Mouse (Mus musculus): ENCODE measurements around the gene Nphs2. TPM values are rescaled to one million over a fixed set of nuclear protein-coding genes. Genes with fewer than 3 reads are reported as not detected.
"Not testable (repeated sequence)": the region's sequence is repeated elsewhere in the genome, so short reads cannot be mapped to it uniquely, and the experiment has no call there.

Nphs2 gene
- total RNA-seq (2021) = not detected
- long read RNA-seq, experiment 1 = 0 reads
- long read RNA-seq, experiment 2 = 0 reads

- DNase-seq = peak; percentile 1 to 23
These were observed at the start of gene Nphs2 for GRCm38 (mm10) chr1:156310630-156311029. Nphs2 (plus strand) TSS chr1:156310727.

DNA sequence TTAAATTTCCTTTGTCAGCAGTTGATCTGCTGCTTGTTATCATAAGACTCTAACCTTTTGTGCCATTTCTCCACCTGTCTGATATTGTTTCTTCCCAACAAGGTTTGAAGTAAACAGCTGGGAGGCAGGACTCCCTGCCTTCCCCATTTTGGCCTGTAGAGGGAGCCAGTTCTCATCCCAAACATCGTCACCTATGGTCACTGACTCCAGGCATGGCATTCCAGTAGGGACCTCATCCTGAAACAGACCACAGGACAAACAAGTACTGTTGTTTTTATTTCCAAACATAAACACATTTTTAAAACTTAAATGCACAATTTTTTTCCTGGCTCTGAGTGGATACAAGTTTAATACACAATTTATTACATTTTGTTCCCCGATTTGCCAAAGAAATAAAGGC lies 47.2 kb upstream of the Nphs2 start:
- DNase-seq = peak; percentile 67 to 69

- DNase-seq = peak in 1 of 2 experiments; percentile 7
These were observed 46.6 kb upstream of the Nphs2 start for GRCm38 (mm10) chr1:156263946-156264345.

DNA sequence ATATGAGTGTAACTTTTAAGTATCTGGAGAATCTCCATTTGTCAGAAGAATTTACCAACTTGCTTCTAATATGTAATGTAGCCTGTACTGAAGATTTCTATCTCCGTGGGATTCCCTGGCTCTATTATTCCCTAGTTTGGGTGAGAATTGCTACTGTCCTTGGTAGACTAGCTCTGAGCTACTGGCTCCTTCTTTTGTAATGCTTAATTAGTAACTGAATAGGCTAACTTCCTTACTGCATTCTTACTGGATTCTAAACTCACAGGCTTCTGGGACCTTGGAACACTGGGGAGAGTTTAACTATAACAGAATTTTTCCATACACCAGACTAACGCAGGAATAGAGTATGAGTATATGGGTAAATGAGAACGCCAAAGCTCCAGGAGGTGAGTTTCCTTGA lies 42.0 kb upstream of the Nphs2 start:
- not testable (repeated sequence) for DNase-seq

- DNase-seq = no peak
These were observed 40.1 kb upstream of the Nphs2 start for GRCm38 (mm10) chr1:156270471-156270870.

GRCm38 (mm10) chr1:156271654-156272053 lies 38.9 kb upstream of the Nphs2 start:
- DNase-seq = no peak

GRCm38 (mm10) chr1:156273647-156274046 lies 36.9 kb upstream of the Nphs2 start:
- no peak for DNase-seq

DNA sequence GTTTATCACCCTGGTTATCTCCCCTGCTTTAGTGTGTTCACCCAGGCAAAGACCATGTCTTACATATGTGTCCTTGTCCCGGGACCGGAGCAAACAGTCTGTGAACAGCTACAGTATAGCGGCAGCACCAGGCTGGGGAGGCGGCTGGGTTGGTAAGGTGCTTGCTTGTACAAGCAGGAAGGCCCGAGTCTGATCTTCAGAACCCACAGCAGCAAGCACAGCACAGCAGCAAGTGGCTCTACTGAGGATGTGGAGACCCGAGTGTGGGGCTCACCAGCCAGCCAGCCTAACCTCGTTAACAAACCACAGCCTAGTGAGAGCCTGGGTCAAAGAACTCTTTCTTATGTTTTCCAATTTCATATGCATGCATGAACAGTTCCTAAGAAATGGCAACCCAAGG lies 30.4 kb upstream of the Nphs2 start:
- DNase-seq = no peak

GRCm38 (mm10) chr1:156284207-156284606 lies 26.3 kb upstream of the Nphs2 start:
- no peak for DNase-seq

DNA sequence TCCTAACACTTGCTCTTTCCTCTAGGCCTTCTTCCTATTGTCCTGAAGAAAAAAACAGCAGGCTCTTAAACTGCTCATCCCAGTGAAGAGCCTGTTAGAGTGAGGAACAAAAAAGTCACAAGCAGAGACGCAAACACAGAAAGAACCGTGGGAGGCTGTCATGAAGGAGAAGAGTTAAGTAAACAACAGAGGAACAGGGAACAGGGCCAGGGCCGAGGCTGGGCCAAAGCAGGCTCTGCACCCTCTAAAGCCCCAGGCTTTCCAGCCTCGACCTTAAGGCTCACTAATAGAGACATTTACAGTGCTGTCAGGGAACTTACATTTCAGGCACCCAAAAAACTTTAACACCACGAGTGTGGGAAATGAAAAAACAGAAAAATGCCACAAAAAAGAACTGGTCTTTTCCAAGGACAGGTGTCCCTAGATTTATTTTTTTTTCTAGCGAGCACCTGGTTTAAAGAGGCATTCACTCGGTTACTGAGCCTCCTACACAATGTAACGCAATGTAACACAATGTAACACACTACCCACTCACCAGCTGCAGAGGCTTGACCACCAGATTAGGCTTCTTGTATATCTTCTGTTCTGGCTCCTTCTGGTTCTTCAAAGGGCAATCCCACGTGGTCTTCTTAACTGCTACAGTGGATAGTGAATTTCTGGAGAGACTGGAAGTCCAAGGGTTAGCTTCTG lies 25.5 kb upstream of the Nphs2 start:
- no peak for DNase-seq

GRCm38 (mm10) chr1:156285541-156285896 lies 25.0 kb upstream of the Nphs2 start:
- DNase-seq = no peak

DNA sequence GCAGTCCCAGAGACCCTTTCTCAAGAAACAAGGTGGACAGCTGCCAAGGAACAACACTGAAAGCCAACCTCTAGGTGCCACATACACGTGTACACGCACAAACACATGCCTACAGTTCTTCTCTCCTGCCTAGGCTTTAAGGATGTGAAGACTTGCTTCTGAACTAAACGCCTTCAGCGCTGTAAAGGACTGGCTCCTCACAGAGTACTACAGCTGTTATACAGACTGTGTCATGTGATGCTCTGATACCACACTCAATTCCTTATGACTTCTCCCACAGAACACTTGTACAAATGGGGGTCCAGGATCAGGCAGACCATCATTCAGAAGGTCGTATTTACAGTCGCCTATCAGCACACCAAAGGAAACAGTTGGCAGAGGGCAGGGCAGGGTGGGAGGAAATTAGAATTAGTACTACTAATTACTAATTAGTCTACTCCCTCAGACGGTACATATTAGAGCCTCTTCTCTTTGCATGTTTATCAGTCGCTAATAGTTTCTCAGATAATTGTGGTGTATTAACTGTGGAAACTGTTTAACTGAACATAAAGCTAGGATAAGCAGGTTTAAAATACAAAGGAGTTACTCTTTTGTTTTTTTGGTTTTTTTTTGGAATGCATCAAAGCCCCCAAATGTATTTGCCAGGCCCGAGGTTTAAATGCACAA lies 21.8 kb upstream of the Nphs2 start:
- no peak for DNase-seq

DNA sequence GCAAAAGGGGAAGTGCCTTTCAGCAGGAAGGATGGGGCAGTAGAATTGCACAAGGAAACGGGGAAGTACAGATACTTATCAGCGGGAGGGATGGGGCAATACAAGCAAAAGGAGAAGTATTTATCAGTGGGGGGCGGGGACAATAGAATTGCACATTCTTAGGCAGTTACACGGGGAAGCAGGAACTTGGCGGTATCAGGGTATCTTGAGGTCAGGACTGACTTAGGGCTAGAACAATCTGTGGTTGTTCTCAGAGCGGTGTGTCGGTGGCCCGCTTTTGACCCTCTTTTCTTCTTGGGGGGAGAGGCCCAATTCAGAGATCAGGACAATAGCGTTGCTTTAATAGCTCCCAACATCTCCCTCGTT lies 21.3 kb upstream of the Nphs2 start:
- DNase-seq = not testable (repeated sequence)

- DNase-seq = no peak
These were observed 20.5 kb upstream of the Nphs2 start for GRCm38 (mm10) chr1:156290016-156290415.

DNA sequence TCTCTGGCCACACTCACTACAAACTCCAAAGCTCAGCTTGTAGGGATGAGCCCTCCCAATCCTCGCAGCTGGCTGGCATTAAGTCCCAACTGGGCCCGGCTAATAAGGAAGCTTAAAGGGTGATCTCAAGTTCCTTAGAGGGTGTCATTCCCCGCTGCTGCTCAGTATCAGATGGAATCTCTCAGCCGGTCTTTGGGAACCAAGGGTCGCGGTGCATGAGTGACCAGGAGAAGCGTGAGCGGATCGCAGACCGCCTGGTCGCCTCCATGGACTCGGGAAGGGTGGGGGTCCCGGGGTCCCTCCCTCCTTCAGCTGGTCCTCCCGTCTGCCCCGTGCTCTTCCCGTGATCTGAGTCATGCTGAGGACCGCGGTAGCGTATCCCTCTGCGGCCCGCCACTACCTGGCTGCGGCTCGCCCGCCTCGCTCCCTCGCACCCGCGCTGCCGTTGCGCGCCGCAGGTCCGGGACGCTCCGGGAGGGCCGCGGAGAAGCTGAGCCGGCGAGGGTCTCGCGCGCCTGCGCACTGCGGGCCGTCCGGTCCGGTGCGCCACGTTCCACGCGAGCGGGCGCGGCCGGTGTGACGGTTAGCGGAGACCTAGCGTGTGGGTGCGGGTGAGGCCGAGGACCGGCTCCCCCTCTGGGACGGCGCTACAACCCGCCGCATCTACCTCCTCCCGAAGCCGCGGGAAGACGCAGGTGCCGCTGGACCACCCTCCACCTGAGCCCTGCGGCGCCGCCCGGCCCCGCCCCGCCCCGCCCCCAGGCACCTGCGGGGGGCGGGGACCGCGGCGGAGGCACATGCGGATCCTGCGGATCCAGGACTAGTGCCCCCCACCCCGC lies 7.4 kb upstream of the Nphs2 start, which contains the start of gene Tdrd5:
Gene Tdrd5 (minus strand): TSS at position 754 of the 839 bp plus-strand sequence.
- peak; percentile 16 to 29 for DNase-seq

DNA sequence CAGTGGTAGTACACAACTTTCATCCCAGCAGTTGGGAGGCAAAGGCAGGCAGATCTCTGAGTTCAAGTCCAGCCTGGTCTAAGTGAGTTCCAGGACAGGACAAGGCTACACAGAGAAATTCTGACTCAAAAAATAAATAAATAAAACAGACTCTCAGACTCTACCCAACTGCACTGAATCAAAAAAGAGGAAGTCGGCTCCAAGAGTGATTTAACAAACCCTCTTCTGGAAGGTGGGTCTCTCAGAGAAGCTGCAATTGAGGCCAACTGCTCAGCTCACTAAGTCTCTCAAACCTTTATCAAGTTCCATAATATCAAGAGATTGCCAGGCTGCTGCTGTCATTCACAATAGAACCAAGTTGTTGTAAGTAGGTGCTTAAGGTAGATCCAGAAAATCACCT lies 1.9 kb upstream of the Nphs2 start:
- no peak for DNase-seq

DNA sequence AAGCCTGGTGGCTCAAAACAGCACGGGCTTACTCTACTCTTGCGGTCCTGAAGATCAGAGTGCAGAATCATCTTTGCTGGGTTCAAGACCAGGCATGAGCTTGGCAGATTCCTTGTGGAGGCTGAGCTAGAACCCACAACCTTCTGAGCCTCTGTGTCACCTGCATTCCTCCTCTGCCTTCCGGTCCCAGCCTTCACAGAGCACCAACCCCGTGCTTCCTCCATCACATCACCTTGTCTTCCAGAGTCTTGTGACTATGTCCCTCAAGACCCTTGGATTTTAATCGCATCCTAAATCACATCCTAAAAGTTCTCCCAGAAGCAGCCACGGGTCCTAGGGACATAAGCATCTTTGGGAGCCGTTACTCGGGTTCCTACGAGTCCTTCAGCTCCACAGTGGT lies 12.6 kb downstream of the Nphs2 start:
- DNase-seq = no peak

GRCm38 (mm10) chr1:156340847-156341246 lies 30.3 kb downstream of the Nphs2 start:
- peak; percentile 13 to 21 for DNase-seq

DNA sequence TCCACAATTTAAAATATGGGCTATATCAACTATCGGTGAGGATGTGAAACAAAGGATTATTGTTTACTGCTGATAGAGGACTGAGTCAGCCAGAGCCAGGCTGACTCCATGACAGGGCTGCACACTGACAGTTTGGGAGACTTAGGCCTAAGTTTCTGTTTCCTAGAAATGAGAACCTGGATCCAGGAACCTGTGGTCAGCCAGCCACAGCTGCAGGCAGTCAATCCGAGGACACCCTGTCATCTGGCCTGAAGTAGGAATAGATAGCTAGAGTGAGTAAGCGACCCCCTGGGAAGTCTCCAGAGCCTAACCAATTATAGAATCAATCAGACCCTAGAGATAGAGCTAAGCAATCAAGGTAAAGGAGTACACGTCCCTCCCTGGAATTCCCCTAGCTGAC lies 33.9 kb downstream of the Nphs2 start:
- DNase-seq = no peak

- DNase-seq = no peak
These were observed 35.1 kb downstream of the Nphs2 start for GRCm38 (mm10) chr1:156345633-156346032.

- DNase-seq = no peak
These were observed 38.5 kb downstream of the Nphs2 start for GRCm38 (mm10) chr1:156349031-156349430.

- no peak for DNase-seq
These were observed 39.9 kb downstream of the Nphs2 start for GRCm38 (mm10) chr1:156350441-156350840.

GRCm38 (mm10) chr1:156352466-156352865 lies 41.9 kb downstream of the Nphs2 start:
- no peak for DNase-seq

All from adrenal gland, postnatal 36 days (tissue).